Mouse (Mus musculus) lung, adult 18-20 months (tissue): ENCODE measurements around the gene Olfr980.
"Not testable (repeated sequence)": the region's sequence is repeated elsewhere in the genome, so short reads cannot be mapped to it uniquely, and the experiment has no call there.

Experiments
- DNase-seq, 2 experiments: peaks; one replicate each; pipeline ENCODE4 v3.0.0; 2022; ENCODE audit warnings: mixed read lengths in 2 of 2

The Olfr980 gene

DNA sequence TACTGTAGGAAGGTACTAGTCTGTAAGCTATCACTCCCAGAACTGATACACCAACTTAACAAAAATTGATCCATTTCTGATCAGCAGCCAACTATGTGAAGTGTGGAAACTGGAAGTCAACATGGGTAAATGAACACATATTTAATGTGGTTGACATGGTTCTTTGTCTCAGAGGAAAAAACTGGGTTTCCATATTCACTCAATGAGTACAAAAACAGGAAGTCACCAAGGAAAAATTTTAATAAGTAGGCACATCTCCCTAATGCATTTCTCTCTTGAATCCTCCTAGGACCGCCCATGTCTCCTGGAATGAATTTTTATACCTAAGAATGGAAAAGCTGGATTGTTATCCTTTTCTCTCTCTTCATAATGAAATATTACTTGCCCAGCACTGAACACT, at the start of gene Olfr980:
Gene Olfr980 (minus strand): TSS at position 101 of the 400 bp plus-strand sequence.
- DNase-seq = no peak

- DNase-seq = no peak
These were observed 40.8 kb upstream of the Olfr980 start for GRCm38 (mm10) chr9:40050138-40050537.

DNA sequence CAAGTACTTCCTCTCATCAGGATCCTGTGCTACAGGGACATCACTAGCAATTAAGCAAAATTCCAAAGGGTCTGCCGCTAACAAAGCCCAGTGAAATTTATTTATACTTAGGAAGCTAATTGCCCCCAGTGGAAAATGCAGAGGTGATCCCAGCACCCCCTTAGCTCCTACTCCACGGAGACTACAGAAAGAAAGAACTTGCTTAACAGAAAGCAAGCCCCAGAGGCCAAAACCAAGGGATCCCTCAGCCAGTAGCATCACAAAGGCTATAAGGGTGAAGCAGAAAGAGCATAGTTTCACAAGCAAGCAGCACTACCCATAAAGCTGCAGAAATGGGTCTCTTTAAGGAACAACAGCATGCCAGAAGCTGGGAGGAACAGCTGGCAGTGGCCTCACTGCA, 11.8 kb upstream of the Olfr980 start, which contains the start of gene Olfr981:
Gene Olfr981 (plus strand): TSS at position 301 of the 400 bp plus-strand sequence.
- no peak for DNase-seq

DNA sequence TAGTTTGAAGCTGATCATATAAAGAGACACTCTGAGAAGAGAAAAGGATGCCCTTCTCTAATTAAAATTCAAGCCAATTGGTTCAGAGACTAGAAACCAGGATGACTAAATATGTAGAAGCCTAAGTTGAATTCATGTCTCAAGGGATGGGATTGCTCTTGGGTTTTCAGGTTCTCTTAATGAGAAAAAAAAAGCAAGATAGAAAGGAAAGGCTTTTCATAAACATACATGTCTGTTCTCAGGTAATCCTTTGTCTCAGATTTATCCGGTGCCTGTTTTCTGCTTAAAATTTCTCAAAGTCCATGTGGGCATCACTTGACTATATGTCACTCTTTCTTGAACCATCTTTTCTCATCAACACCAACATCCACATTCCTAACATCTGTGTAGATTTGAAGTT, 6.0 kb downstream of the Olfr980 start, which contains the start of gene Olfr979:
Gene Olfr979 (minus strand): TSS at position 101 of the 400 bp plus-strand sequence.
- no peak for DNase-seq

GRCm38 (mm10) chr9:39991813-39992212, 17.6 kb downstream of the Olfr980 start, which contains the start of gene Olfr978:
Gene Olfr978, plus strand, starts transcription at chr9:39992113.
- DNase-seq = no peak

DNA sequence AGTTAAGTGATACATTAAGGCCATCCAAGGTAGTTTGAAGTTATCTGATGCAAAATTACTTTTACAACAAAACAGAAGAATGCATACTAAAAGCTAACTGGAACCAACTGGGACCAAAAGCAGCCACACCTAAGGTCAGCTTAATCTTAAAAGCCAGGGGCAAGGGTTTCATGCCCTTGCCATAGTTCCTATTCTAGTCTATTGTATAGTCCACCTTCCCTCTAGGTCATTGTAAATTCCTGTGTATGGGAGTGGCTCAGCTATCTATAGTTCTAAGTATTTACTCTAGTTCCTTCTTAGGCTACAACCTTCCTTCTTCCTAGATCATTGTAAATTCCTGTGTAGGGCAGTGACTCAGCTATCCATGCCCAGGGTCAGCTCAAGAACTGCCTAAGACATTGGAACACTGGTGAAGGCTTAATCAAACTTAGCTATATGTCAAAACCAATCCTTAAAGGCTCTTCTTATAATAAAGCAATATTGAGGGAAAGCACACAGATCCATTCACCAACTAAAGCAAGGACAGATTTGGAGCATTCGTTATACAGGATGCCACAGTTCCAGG, 32.7 kb downstream of the Olfr980 start:
- not testable (repeated sequence) for DNase-seq

GRCm38 (mm10) chr9:39961033-39961432, 48.3 kb downstream of the Olfr980 start, which contains the start of gene Olfr976:
Gene Olfr976, minus strand, starts transcription at chr9:39961133.
- not testable (repeated sequence) for DNase-seq
